Mouse (Mus musculus) forebrain, embryonic 12.5 days (tissue): ENCODE data around the gene Cacna1g. TPM values are rescaled to one million over a fixed set of nuclear protein-coding genes. Genes with fewer than 3 reads are reported as not detected.
"Not testable (repeated sequence)": the region's sequence is repeated elsewhere in the genome, so short reads cannot be mapped to it uniquely, and the experiment has no call there.

Experiments used
- ATAC-seq: fragments of 200-750 bp; cut with Nextera tagmentation; 2 replicates; pipeline ENCODE4 v1.8.0; 2017; ENCODE audit warnings: moderate TSS enrichment; ENCODE audit not compliant: low FRiP score
- H3K27ac ChIP-seq: fragments of 300-500 bp; sonication (generic); 2 replicates; pipeline ENCODE4 v1.5.1; 2016; ENCODE audit warnings: mild to moderate bottlenecking
- H3K27me3 ChIP-seq: fragments of 300-500 bp; sonication (generic); 2 replicates; pipeline ENCODE4 v1.6.1; 2016; ENCODE audit warnings: mild to moderate bottlenecking
- H3K36me3 ChIP-seq: fragments of 300-500 bp; sonication (generic); replicated peaks from 2 replicates; pipeline ENCODE4 v1.6.1; 2016; ENCODE audit warnings: mild to moderate bottlenecking
- H3K4me1 ChIP-seq: fragments of 300-500 bp; sonication (generic); 2 replicates; pipeline ENCODE4 v1.6.1; 2016
- H3K4me2 ChIP-seq: fragments of 300-500 bp; sonication (generic); 2 replicates; pipeline ENCODE4 v1.6.1; 2016; ENCODE audit warnings: mild to moderate bottlenecking, moderate library complexity
- H3K4me3 ChIP-seq: fragments of 300-500 bp; sonication (generic); replicated peaks from 2 replicates; pipeline ENCODE4 v1.5.1; 2016; ENCODE audit warnings: mild to moderate bottlenecking
- H3K9ac ChIP-seq: fragments of 300-500 bp; sonication (generic); 2 replicates; pipeline ENCODE4 v1.6.1; 2016; ENCODE audit warnings: mild to moderate bottlenecking
- H3K9me3 ChIP-seq: fragments of 300-500 bp; sonication (generic); 2 replicates; pipeline ENCODE4 v1.6.1; 2016
- WGBS: fragments of 180-500 bp; shearing (Covaris S2); methylation state at CpG from one replicate; pipeline ENCODE4 v1.1.7; 2016; 5-methylcytosine and 5-hydroxymethylcytosine counted together
- polyA plus RNA-seq: library from polyadenylated mRNA; unstranded; fragments of >200 nt; fragmentation: Nextera tagmentation; extraction: Ambion mirVana; gene quantifications from 2 replicates; pipeline ENCODE4 v1.2.1, GENCODE M21; 2016

Gene Cacna1g
- polyA plus RNA-seq, 1 experiment from 2014 or later: 12.1 TPM

DNA sequence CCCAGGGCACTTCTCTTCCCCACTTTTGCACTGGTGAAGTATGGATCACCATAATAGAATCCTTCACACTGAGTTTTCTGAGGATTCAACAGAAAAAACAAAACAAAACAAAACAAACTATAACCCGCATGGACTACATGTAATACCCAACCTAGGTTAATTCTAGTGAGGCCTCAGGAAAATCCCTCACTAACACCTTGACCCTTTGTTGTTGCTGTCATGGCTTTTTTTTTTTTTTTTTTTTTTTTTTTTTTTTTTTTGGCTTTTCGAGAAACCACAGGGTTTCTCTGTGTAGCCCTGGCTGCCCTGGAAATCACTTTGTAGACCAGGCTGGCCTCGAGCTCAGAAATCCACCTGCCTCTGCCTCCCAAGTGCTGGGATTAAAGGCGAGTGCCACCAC lies 80.5 kb downstream of the Cacna1g start:
- H3K4me3 ChIP-seq, H3K9me3 ChIP-seq, H3K4me2 ChIP-seq, H3K27ac ChIP-seq, H3K4me1 ChIP-seq, H3K36me3 ChIP-seq, H3K9ac ChIP-seq, ATAC-seq: not testable (repeated sequence)
- peaks cover 37% of the 10 kb centered on the region for H3K27me3 ChIP-seq
- 82% methylated on average over 4 of the region's 4 CpGs for WGBS

DNA sequence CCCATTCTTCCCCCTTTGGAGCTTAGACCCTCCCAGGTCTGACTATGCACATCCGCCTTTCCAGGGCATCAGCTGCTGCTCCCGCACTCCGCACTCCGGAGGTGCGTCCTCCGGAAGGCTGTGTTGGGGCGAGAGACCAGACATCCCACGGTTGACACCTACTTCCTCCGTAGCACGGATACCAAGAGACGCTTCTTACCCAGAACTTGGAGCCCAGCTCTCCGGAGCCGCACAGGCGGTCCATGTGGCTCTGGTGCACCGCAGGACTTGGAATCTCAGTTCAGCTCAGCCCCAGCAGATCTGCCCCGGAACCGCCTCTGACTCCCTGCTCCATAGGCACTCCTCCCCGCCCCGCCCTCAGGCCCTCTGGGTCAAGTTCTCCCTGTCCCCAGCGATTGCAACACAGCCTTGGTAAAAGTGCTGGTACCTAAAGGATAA lies 81.3 kb downstream of the Cacna1g start, which contains the start of gene Abcc3:
Gene Abcc3 (minus strand): TSS at position 326 of the 438 bp plus-strand sequence.
- H3K27me3 ChIP-seq: peaks cover 37% of the 10 kb centered on the region
- no peak for ATAC-seq
- H3K27ac ChIP-seq: no peak within 1 kb of the TSS
- H3K9me3 ChIP-seq: no peaks in the 10 kb centered on the region
- H3K9ac ChIP-seq: no peak within 1 kb of the TSS
- no peaks in the 10 kb centered on the region for H3K36me3 ChIP-seq
- H3K4me2 ChIP-seq: peak within 1 kb of the TSS; percentile 35
- H3K4me3 ChIP-seq: no peak within 1 kb of the TSS; the same call in 1 of the 2 replicates
- WGBS: 18% methylated on average over 20 of the region's 20 CpGs
- peaks cover 7% of the 10 kb centered on the region; the same call in 1 of the 2 replicates for H3K4me1 ChIP-seq

DNA sequence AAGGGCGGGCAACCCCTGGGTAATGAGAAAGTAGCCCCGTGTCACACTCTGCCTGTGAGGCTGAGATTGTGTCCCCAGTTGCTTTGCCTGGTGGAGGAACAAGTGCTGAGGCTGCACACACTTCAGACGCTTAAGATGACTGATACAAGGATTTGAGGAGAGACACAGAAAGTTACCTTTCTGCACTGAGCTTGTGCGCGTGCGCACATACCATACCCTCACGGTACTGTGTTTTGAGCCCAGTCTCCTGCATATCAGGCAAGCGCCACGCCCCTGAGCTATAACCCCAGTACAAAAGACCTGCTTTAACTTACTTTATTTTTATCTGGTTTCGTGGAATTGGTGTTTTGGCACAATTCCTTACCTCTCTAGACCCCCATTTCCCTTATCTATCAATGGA lies 82.3 kb downstream of the Cacna1g start:
- 92% methylated on average over 10 of the region's 10 CpGs for WGBS
- no peak overlapping the region for H3K4me2 ChIP-seq
- H3K27ac ChIP-seq: no peak overlapping the region
- peaks cover 37% of the 10 kb centered on the region for H3K27me3 ChIP-seq
- H3K4me1 ChIP-seq: peaks cover 7% of the 10 kb centered on the region; the same call in 1 of the 2 replicates
- no peak overlapping the region for H3K4me3 ChIP-seq
- no peaks in the 10 kb centered on the region for H3K9me3 ChIP-seq
- H3K9ac ChIP-seq: no peak overlapping the region
- H3K36me3 ChIP-seq: no peaks in the 10 kb centered on the region
- no peak for ATAC-seq

DNA sequence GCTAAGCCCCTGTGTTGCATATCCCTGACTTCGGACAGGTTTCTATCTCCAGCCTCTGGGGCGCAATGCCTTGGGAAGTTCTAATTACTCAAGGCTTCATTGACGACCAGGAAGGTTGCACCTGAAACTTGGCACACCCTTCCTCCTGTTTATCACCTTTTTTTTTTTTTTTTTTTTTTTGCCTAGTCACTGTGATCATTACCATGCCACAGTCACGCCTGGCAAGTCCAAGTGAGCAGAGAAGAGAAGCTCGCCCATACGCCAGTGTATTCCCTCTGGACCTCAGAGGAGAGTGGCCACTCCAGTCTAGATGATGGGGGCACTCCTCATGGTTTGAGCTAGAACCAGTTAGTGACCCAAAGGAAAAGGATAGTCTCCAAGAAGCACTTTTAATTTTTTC lies 83.2 kb downstream of the Cacna1g start:
- no peak for ATAC-seq
- WGBS: 90% methylated on average over 6 of the region's 6 CpGs
- H3K4me1 ChIP-seq: peaks cover 15% of the 10 kb centered on the region
- no peak overlapping the region for H3K4me3 ChIP-seq
- no peak overlapping the region for H3K9ac ChIP-seq
- H3K27me3 ChIP-seq: peaks cover 37% of the 10 kb centered on the region
- no peaks in the 10 kb centered on the region for H3K9me3 ChIP-seq
- H3K36me3 ChIP-seq: no peaks in the 10 kb centered on the region
- no peak overlapping the region for H3K27ac ChIP-seq
- no peak overlapping the region for H3K4me2 ChIP-seq

DNA sequence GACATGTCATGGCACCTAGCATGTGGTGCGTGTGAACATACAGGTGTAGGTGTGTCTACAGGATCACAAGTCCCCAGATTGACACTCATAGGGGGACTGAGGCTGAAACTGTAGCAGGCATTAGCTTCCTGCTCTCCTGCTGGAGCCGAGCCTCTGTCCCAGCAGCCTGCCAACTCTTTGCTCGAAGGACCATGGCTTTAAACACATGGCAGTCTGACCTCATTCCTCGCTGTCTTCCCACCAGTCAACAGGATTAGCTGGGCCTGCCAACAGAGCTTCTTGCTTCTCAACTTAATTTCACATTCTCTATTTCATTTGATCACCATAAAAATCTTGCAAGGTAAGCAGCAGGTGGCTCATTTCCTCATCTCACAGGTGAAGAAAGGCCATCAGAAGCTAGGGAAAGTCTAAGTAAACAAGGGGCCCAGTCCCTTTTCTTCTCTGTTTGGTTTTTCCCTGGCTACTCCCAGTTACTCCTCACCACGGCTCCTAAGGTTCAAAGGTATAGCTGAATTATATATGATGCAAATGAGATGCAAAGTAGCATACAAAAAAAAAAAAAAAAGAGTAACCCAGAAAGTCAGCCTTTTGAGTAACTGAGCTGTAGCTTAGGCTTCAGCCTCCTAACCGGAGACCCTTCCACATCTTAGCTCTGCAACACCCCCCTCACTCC lies 84.1 kb downstream of the Cacna1g start:
- H3K36me3 ChIP-seq: no peaks in the 10 kb centered on the region
- H3K27me3 ChIP-seq: peaks cover 34% of the 10 kb centered on the region
- H3K4me2 ChIP-seq: no peak overlapping the region
- ATAC-seq: no peak
- no peak overlapping the region for H3K9ac ChIP-seq
- H3K4me1 ChIP-seq: peaks cover 20% of the 10 kb centered on the region
- H3K9me3 ChIP-seq: no peaks in the 10 kb centered on the region
- H3K4me3 ChIP-seq: no peak overlapping the region
- WGBS: 78% methylated on average over 6 of the region's 6 CpGs
- H3K27ac ChIP-seq: no peak overlapping the region

DNA sequence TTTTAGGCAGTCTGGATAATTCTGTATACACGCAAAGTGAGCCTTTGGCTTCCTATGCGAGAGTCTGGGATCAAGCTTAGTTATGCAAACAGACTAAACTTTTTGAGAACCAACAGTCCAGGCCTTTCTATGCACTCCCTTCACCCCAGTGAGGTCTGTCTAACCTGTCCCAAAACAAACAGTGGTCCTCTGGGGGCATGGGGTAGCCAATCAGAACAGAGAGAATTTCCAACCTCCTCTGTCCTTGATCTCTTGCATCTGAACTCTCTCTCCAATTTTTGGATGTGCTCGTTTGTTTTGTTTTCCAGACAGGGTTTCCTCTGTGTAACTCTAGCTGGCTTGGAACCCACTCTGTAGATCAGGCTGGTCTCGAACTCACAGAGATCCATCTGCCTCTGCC lies 85.0 kb downstream of the Cacna1g start:
- no peak for ATAC-seq

DNA sequence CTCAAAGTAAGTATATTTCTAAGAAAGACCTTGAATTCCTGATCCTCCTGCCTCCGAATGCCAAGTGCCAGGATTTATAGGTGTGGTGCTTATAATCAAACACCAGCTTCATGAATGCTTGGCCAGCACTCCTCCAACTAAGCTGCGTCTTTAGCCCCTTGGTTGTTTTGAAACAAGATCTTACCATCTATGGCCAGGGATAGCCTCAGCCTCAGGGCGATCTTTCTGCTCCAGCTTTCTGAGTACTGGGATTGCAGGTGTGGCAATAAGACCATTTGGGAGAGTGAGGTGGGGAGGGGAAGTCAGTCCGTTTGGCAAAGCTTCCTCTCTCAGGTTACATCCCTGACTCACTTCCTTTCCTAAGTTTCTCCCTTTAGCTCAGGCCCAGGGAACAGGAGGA lies 86.2 kb downstream of the Cacna1g start:
- Histone ChIP-seq H3K27me3 (peaks cover 21% of the 10 kb centered on the region), H3K27ac (no peak overlapping the region), H3K9me3 (no peaks in the 10 kb centered on the region), H3K4me3 (no peak overlapping the region), H3K4me2 (no peak overlapping the region), H3K4me1 (peaks cover 18% of the 10 kb centered on the region), H3K36me3 (no peaks in the 10 kb centered on the region), H3K9ac (no peak overlapping the region)
- ATAC-seq: no peak
- 83% methylated on average over 4 of the region's 4 CpGs for WGBS

More for the DNA sequence above, 85.0 kb downstream of the Cacna1g start:
- Histone ChIP-seq H3K4me3 (no peak overlapping the region), H3K9ac (no peak overlapping the region), H3K9me3 (no peaks in the 10 kb centered on the region), H3K36me3 (no peaks in the 10 kb centered on the region), H3K4me2 (no peak overlapping the region), H3K27me3 (peaks cover 27% of the 10 kb centered on the region), H3K4me1 (peaks cover 20% of the 10 kb centered on the region), H3K27ac (no peak overlapping the region)
- 91% methylated on average over 4 of the region's 4 CpGs for WGBS

DNA sequence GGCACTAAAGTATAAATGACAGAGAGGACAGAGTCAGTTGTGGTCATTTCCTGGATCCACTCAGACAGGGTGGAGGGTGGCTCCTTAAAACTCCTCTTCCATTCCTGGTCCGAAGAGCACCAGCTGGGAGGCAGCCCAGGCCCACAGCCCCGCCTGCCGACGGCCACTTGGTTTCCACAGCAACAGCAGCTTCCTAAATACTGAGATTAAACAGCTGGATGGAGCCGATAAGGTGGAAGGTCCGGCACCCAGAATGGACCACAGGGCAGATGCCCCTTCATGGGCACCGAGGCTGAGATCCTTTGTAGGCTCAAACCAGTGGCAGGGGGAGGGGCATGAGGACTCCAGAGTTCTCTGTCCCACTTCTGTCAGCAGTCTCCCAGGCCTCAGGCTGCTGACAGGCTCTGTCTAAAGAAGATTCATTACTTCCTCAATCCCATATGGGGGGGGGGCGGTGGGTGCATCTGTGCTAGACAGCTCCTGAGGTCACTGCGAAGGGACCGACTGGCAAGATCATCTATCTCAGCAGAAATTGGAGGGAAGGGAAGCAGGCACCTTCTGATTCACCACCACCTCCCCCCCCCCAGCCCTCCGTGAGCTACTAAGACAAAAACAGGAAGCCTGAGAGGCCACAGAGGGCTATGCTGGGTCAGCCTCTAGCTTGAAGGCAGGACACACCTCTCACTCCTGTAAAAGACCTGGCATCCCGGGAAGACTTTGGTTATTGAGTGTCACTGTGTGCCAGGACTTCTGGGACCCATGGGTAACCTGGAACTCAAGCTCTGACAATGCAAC lies 87.8 kb downstream of the Cacna1g start:
- Histone ChIP-seq H3K9ac (no peak overlapping the region), H3K27me3 (peaks cover 6% of the 10 kb centered on the region; the same call in 1 of the 2 replicates), H3K9me3 (no peaks in the 10 kb centered on the region), H3K27ac (0 out of 2 replicates have a peak overlapping the region, but pooled peaks have one; percentile 19), H3K4me3 (no peak overlapping the region), H3K36me3 (no peaks in the 10 kb centered on the region), H3K4me1 (peaks cover 12% of the 10 kb centered on the region), H3K4me2 (no peak overlapping the region)
- 53% methylated on average over 12 of the region's 12 CpGs for WGBS
- no peak for ATAC-seq

DNA sequence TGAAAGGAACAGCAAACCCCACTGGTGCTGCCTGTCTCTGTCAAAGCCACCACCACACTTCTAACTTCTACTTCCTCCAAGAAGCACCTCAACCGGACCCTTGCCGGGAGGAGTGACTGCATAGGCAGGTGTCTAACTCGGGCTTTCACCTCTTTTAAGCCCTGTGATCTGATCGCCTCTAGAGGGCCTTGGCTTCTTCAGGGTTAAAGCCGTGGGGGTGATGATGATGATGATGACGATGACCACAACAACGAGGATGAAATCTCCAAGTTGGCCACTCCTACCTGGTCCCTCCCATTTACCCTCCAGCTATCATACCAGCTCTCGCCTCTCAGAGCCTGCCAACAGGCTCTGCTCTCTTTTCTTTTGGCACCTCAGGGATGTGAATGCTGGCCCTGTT lies 94.3 kb downstream of the Cacna1g start:
- no peaks in the 10 kb centered on the region for H3K9me3 ChIP-seq
- no peaks in the 10 kb centered on the region for H3K4me1 ChIP-seq
- no peak for ATAC-seq
- no peaks in the 10 kb centered on the region for H3K36me3 ChIP-seq
- no peak overlapping the region for H3K4me2 ChIP-seq
- H3K27ac ChIP-seq: no peak overlapping the region
- peaks cover 2% of the 10 kb centered on the region; the same call in 1 of the 2 replicates for H3K27me3 ChIP-seq
- WGBS: 78% methylated on average over 8 of the region's 8 CpGs
- H3K9ac ChIP-seq: no peak overlapping the region
- H3K4me3 ChIP-seq: no peak overlapping the region

DNA sequence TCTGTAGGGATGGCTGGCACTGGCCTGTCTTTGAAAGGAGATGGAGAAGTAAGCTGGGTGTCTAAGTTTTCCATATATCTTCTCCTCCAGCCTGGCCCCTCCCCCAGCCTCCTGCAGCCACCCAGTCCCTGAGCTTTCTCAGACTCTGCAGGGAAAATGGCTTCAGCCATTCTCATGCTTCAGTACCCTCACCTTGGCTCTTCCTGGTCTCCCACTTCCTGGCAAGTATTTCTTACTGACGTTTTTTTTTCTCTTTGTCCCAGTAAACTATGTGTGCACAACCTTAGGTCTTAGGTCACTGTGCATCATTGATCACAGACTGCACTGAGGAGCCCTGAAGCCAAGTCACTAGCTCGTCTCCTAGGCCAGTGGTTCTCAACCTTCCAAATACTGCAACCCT lies 94.9 kb downstream of the Cacna1g start:
- H3K36me3 ChIP-seq: no peaks in the 10 kb centered on the region
- 30% methylated on average over 2 of the region's 2 CpGs for WGBS
- ATAC-seq: no peak
- H3K4me2 ChIP-seq: no peak overlapping the region
- no peak overlapping the region for H3K9ac ChIP-seq
- H3K4me1 ChIP-seq: no peaks in the 10 kb centered on the region
- no peak overlapping the region for H3K27ac ChIP-seq
- H3K4me3 ChIP-seq: no peak overlapping the region
- peaks cover 2% of the 10 kb centered on the region; the same call in 1 of the 2 replicates for H3K27me3 ChIP-seq
- no peaks in the 10 kb centered on the region for H3K9me3 ChIP-seq

DNA sequence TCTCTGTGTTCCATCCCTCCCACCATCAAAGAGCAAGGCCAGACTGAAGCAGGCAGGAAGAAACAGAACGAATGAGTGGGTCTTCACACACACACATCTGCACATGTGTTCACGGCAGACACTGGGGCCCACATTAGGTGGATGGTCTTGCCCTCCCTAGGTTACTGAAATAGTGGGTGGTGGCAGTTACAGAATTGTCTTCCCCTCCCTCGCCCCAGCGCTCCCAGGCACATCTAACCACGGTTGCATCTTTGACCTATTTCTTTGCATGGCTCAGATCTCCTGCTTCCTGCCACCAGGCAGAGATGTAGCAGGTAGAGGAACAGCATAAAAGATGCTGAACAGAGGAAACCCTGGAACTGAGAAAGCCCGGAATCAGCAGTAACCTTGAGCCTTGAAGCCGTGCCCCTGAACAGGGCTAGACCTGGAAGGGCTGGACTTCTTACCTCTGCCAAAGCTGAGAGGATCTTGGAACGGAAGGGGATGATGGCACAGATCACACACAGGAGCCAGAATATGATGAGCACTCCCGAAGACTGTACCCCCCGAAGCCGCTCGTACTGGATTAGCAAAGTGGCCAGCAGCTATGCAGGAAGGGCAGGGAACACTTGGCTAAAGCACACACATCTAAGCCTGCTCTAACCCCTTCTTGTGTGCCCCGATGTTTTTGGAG lies 99.6 kb downstream of the Cacna1g start:
- ATAC-seq: no peak
- Histone ChIP-seq H3K4me3 (no peak overlapping the region), H3K9ac (no peak overlapping the region), H3K36me3 (no peaks in the 10 kb centered on the region), H3K27ac (no peak overlapping the region), H3K9me3 (no peaks in the 10 kb centered on the region), H3K27me3 (peaks cover 6% of the 10 kb centered on the region; the same call in 1 of the 2 replicates), H3K4me2 (no peak overlapping the region), H3K4me1 (no peaks in the 10 kb centered on the region)
- WGBS: 89% methylated on average over 13 of the region's 13 CpGs

DNA sequence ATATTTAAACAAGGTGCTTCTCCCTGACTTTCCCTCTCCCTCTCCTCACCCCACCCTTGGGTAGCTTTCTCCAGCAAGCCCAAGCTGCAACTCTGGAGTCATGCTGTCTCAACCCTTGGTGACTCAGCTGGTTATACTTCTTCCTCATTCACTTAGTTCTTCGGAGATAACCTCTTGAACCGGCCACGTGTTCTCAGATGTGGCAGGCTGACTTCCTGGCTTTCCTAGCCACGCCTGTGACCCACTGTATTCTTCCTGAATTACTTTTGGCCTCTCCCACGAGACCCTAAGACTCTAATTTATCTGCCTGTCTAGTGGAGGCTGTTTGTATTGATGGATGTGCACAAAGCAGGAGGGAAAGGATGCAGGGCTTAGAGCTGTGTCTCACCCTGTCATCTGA lies 103.2 kb downstream of the Cacna1g start:
- no peaks in the 10 kb centered on the region for H3K4me1 ChIP-seq
- no peak overlapping the region for H3K4me2 ChIP-seq
- peaks cover 6% of the 10 kb centered on the region; the same call in 1 of the 2 replicates for H3K27me3 ChIP-seq
- no peak overlapping the region for H3K4me3 ChIP-seq
- ATAC-seq: no peak
- H3K9me3 ChIP-seq: no peaks in the 10 kb centered on the region
- no peaks in the 10 kb centered on the region for H3K36me3 ChIP-seq
- H3K27ac ChIP-seq: no peak overlapping the region
- 60% methylated on average over 5 of the region's 5 CpGs for WGBS
- H3K9ac ChIP-seq: no peak overlapping the region
